Mouse (Mus musculus): ENCODE results near the gene Dync1i1. TPM values are rescaled to one million over a fixed set of nuclear protein-coding genes. Genes with fewer than 3 reads are reported as not detected.

Gene Dync1i1
- polyA plus RNA-seq, 1 experiment from 2014 or later, result 0.71 TPM

GRCm38 (mm10) chr6:5923148-5923547 lies 197.7 kb downstream of the Dync1i1 start:
- H3K27ac ChIP-seq (ENCODE audit: low read depth), result no peak overlapping the region
- DNase-seq (no peak), ATAC-seq (ENCODE audit: insufficient read depth) (no peak)
- no peak overlapping the region for H3K4me3 ChIP-seq (ENCODE audit: low read depth, low read length)
- no peak for TF ChIP-seq CTCF (IDR thresholded peaks at IDR 0.05; ENCODE audit: low read depth)
- H3K36me3 ChIP-seq (ENCODE audit: insufficient read depth), result no peaks in the 10 kb centered on the region
- H3K4me1 ChIP-seq (ENCODE audit: insufficient read depth), result no peaks in the 10 kb centered on the region
- no peaks in the 10 kb centered on the region for H3K27me3 ChIP-seq (ENCODE audit: insufficient read depth, low read length)
- H3K9me3 ChIP-seq (ENCODE audit: low read depth, low read length), result no peaks in the 10 kb centered on the region
- no peak overlapping the region for H3K9ac ChIP-seq
- H3K4me2 ChIP-seq, result no peak overlapping the region
- WGBS, result 89% methylated on average over 7 of the region's 7 CpGs

DNA sequence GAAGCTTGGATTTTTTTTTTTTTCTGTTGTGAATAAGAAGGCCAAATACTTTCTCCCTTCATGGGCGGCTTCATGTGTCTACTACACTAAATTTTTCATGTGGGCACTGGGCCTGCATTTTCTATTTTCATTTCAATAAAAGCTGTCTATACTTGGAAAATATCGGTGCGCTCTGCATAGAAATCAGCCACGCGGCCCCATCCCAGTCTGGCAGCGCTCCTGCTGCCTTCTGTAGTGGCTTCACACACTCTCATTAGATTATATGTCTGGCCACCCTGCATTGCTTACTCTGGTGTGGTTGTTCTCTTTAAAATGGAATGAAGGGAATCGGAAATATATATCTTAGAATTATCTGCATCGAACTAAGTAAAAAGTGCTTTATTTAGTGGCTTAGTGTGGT lies 204.7 kb downstream of the Dync1i1 start:
- Histone ChIP-seq H3K27me3 (ENCODE audit: insufficient read depth, low read length) (no peaks in the 10 kb centered on the region), H3K4me2 (no peak overlapping the region), H3K9me3 (ENCODE audit: low read depth, low read length) (no peaks in the 10 kb centered on the region), H3K36me3 (ENCODE audit: insufficient read depth) (no peaks in the 10 kb centered on the region), H3K4me3 (ENCODE audit: low read depth, low read length) (no peak overlapping the region), H3K9ac (no peak overlapping the region), H3K27ac (ENCODE audit: low read depth) (no peak overlapping the region), H3K4me1 (ENCODE audit: insufficient read depth) (no peaks in the 10 kb centered on the region)
- ATAC-seq (ENCODE audit: insufficient read depth), result no peak
- 85% methylated on average over 8 of the region's 8 CpGs for WGBS
- no peak for DNase-seq
- TF ChIP-seq CTCF (IDR thresholded peaks at IDR 0.05; ENCODE audit: low read depth), result no peak

GRCm38 (mm10) chr6:5935587-5936353 lies 210.3 kb downstream of the Dync1i1 start:
- WGBS, result 76% methylated on average over 8 of the region's 8 CpGs

DNA sequence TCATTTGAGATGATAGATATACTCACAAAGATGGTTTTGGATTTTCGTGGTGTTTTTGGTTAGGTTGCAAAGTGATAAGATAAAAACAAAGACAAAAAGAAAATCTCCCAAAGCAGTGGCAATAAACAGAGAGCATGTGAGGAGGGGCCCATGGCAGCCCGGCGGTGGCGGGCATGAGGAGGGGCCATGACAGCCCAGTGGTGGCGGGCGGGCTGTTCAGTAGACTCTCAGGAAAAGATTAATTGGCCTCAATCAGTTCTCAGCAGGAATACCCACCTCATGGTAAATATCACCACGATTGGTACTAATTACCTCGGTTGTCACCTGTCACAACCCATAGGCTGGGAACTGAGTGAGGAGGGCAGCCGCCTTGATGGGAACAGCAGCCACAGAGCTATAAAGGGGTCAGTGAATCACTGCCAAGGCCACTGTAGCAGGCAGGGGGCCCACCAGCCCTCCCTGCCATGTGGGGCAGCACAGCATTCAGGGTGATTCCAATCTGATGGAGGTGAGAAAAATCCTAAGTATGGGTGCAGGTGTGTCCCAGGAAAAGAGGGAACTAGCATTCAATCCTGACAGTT lies 224.5 kb downstream of the Dync1i1 start:
- DNase-seq (no peak), ATAC-seq (ENCODE audit: insufficient read depth) (no peak)
- TF ChIP-seq CTCF (IDR thresholded peaks at IDR 0.05; ENCODE audit: low read depth), result no peak
- H3K4me2 ChIP-seq, result no peak overlapping the region
- H3K36me3 ChIP-seq (ENCODE audit: insufficient read depth), result no peaks in the 10 kb centered on the region
- H3K27me3 ChIP-seq (ENCODE audit: insufficient read depth, low read length), result no peaks in the 10 kb centered on the region
- no peaks in the 10 kb centered on the region for H3K4me1 ChIP-seq (ENCODE audit: insufficient read depth)
- 61% methylated on average over 9 of the region's 9 CpGs for WGBS
- no peak overlapping the region for H3K4me3 ChIP-seq (ENCODE audit: low read depth, low read length)
- H3K9ac ChIP-seq, result no peak overlapping the region
- H3K27ac ChIP-seq (ENCODE audit: low read depth), result no peak overlapping the region
- no peaks in the 10 kb centered on the region for H3K9me3 ChIP-seq (ENCODE audit: low read depth, low read length)

More at GRCm38 (mm10) chr6:5935587-5936353, 210.3 kb downstream of the Dync1i1 start:
- H3K4me3 ChIP-seq (ENCODE audit: low read depth, low read length), result no peak overlapping the region
- no peaks in the 10 kb centered on the region for H3K27me3 ChIP-seq (ENCODE audit: insufficient read depth, low read length)
- no peak overlapping the region for H3K27ac ChIP-seq (ENCODE audit: low read depth)
- ATAC-seq (ENCODE audit: insufficient read depth) (no peak), DNase-seq (no peak)
- no peaks in the 10 kb centered on the region for H3K4me1 ChIP-seq (ENCODE audit: insufficient read depth)
- H3K4me2 ChIP-seq, result no peak overlapping the region
- no peak for TF ChIP-seq CTCF (IDR thresholded peaks at IDR 0.05; ENCODE audit: low read depth)
- H3K36me3 ChIP-seq (ENCODE audit: insufficient read depth), result no peaks in the 10 kb centered on the region
- H3K9ac ChIP-seq, result no peak overlapping the region
- H3K9me3 ChIP-seq (ENCODE audit: low read depth, low read length), result no peaks in the 10 kb centered on the region

GRCm38 (mm10) chr6:5956316-5956913 lies 231.0 kb downstream of the Dync1i1 start:
- H3K27ac ChIP-seq (ENCODE audit: low read depth), result no peak overlapping the region
- no peaks in the 10 kb centered on the region for H3K27me3 ChIP-seq (ENCODE audit: insufficient read depth, low read length)
- H3K9ac ChIP-seq, result no peak overlapping the region
- 71% methylated on average over 10 of the region's 10 CpGs for whole genome bisulfite sequencing
- no peak overlapping the region for H3K4me3 ChIP-seq (ENCODE audit: low read depth, low read length)
- H3K4me2 ChIP-seq, result no peak overlapping the region
- DNase-seq (no peak), ATAC-seq (ENCODE audit: insufficient read depth) (no peak)
- H3K9me3 ChIP-seq (ENCODE audit: low read depth, low read length), result no peaks in the 10 kb centered on the region
- no peaks in the 10 kb centered on the region for H3K4me1 ChIP-seq (ENCODE audit: insufficient read depth)
- H3K36me3 ChIP-seq (ENCODE audit: insufficient read depth), result no peaks in the 10 kb centered on the region
- no peak for TF ChIP-seq CTCF (IDR thresholded peaks at IDR 0.05; ENCODE audit: low read depth)

- WGBS, result 74% methylated on average over 4 of the region's 4 CpGs
- H3K27me3 ChIP-seq (ENCODE audit: insufficient read depth, low read length), result no peaks in the 10 kb centered on the region
These were observed 235.3 kb downstream of the Dync1i1 start for GRCm38 (mm10) chr6:5960728-5961127.

GRCm38 (mm10) chr6:5961960-5962359 lies 236.5 kb downstream of the Dync1i1 start:
- WGBS, result 83% methylated on average over 3 of the region's 3 CpGs
- H3K36me3 ChIP-seq (ENCODE audit: insufficient read depth), result no peaks in the 10 kb centered on the region
- no peak overlapping the region for H3K4me2 ChIP-seq
- H3K4me1 ChIP-seq (ENCODE audit: insufficient read depth), result no peaks in the 10 kb centered on the region
- no peak for TF ChIP-seq CTCF (IDR thresholded peaks at IDR 0.05; ENCODE audit: low read depth)
- H3K9ac ChIP-seq, result no peak overlapping the region
- ATAC-seq (ENCODE audit: insufficient read depth) (no peak), DNase-seq (no peak)
- no peaks in the 10 kb centered on the region for H3K9me3 ChIP-seq (ENCODE audit: low read depth, low read length)
- H3K27ac ChIP-seq (ENCODE audit: low read depth), result no peak overlapping the region
- no peaks in the 10 kb centered on the region for H3K27me3 ChIP-seq (ENCODE audit: insufficient read depth, low read length)
- no peak overlapping the region for H3K4me3 ChIP-seq (ENCODE audit: low read depth, low read length)

More at GRCm38 (mm10) chr6:5960728-5961127, 235.3 kb downstream of the Dync1i1 start:
- no peaks in the 10 kb centered on the region for H3K9me3 ChIP-seq (ENCODE audit: low read depth, low read length)
- H3K4me3 ChIP-seq (ENCODE audit: low read depth, low read length), result no peak overlapping the region
- no peak overlapping the region for H3K4me2 ChIP-seq
- H3K4me1 ChIP-seq (ENCODE audit: insufficient read depth), result no peaks in the 10 kb centered on the region
- no peak for TF ChIP-seq CTCF (IDR thresholded peaks at IDR 0.05; ENCODE audit: low read depth)
- H3K27ac ChIP-seq (ENCODE audit: low read depth), result no peak overlapping the region
- ATAC-seq (ENCODE audit: insufficient read depth) (no peak), DNase-seq (no peak)
- H3K36me3 ChIP-seq (ENCODE audit: insufficient read depth), result no peaks in the 10 kb centered on the region
- H3K9ac ChIP-seq, result no peak overlapping the region

All from lung, embryonic 14.5 days (tissue).